Mouse (Mus musculus) small intestine, adult 2 months (tissue): ENCODE measurements around the gene Angptl2. TPM values are rescaled to one million over a fixed set of nuclear protein-coding genes. Genes with fewer than 3 reads are reported as not detected.

Source experiments
- H3K27ac ChIP-seq: fragments of 200-500 bp; 2 replicates; pipeline ENCODE4 v1.5.1; 2012; ENCODE audit warnings: low read depth, low read length, control low read depth, inconsistent platforms; ENCODE audit not compliant: insufficient read depth
- H3K27me3 ChIP-seq: fragments of 200-500 bp; 2 replicates; pipeline ENCODE4 v1.6.1; 2012; ENCODE audit warnings: mild to moderate bottlenecking, moderate library complexity, low read length, inconsistent platforms; ENCODE audit not compliant: control insufficient read depth, insufficient read depth
- H3K36me3 ChIP-seq: fragments of 200-500 bp; 2 replicates; pipeline ENCODE4 v1.6.1; 2012; ENCODE audit warnings: mild to moderate bottlenecking, low read length, control low read depth, inconsistent platforms; ENCODE audit not compliant: control insufficient read depth, insufficient read depth
- H3K4me1 ChIP-seq: fragments of 200-500 bp; 2 replicates; pipeline ENCODE4 v1.6.1; 2012; ENCODE audit warnings: low read length, inconsistent platforms, mixed read lengths; ENCODE audit not compliant: control insufficient read depth, insufficient read depth, insufficient read length
- H3K4me3 ChIP-seq: fragments of 200-500 bp; 2 replicates; pipeline ENCODE4 v1.5.1; 2012; ENCODE audit warnings: low read depth, mild to moderate bottlenecking, control low read depth, inconsistent platforms, low read length, moderate library complexity
- CTCF ChIP-seq: fragments of 200-500 bp; IDR thresholded peaks from 2 replicates; pipeline ENCODE4 v1.5.1; 2012; ENCODE audit warnings: low read depth, mild to moderate bottlenecking, control low read depth, inconsistent platforms, low read length, moderate library complexity, mixed read lengths; ENCODE audit not compliant: insufficient replicate concordance, insufficient read length; ENCODE audit errors: extremely low read depth
- POLR2A ChIP-seq: fragments of 200-500 bp; IDR thresholded peaks from 2 replicates; pipeline ENCODE4 v1.6.1; 2012; ENCODE audit warnings: low read depth, mild to moderate bottlenecking, control low read depth, inconsistent platforms, low read length, moderate library complexity
- WGBS: fragments of 180-500 bp; shearing (Covaris S2); methylation state at CpG from one replicate; pipeline ENCODE4 v1.1.7; 2018; 5-methylcytosine and 5-hydroxymethylcytosine counted together
- polyA plus RNA-seq: library from polyadenylated mRNA; depleted of rRNA; stranded (reverse); fragments of >200 nt; gene quantifications from 2 replicates; pipeline ENCODE4 v1.2.3, GENCODE M21; 2012

Angptl2 gene
- polyA plus RNA-seq, 1 experiment: 18.9 TPM

GRCm38 (mm10) chr2:33221339-33221900 is 5.6 kb downstream of the Angptl2 start:
- Histone ChIP-seq H3K4me3 (no peak overlapping the region), H3K36me3 (no peaks in the 10 kb centered on the region), H3K27ac (no peak overlapping the region), H3K4me1 (peaks cover 1% of the 10 kb centered on the region; the same call in 1 of the 2 replicates), H3K27me3 (no peaks in the 10 kb centered on the region)
- no peak for TF ChIP-seq CTCF
- TF ChIP-seq POLR2A: no peak
- 78% methylated on average over 11 of the region's 11 CpGs for WGBS

- Histone ChIP-seq H3K27ac (no peak overlapping the region), H3K36me3 (no peaks in the 10 kb centered on the region), H3K4me1 (peaks cover 1% of the 10 kb centered on the region; the same call in 1 of the 2 replicates), H3K4me3 (no peak overlapping the region), H3K27me3 (no peaks in the 10 kb centered on the region)
- TF ChIP-seq POLR2A: no peak
- TF ChIP-seq CTCF: no peak
- 81% methylated on average over 6 of the region's 6 CpGs for WGBS
These were observed 6.6 kb downstream of the Angptl2 start for GRCm38 (mm10) chr2:33222480-33222879.

DNA sequence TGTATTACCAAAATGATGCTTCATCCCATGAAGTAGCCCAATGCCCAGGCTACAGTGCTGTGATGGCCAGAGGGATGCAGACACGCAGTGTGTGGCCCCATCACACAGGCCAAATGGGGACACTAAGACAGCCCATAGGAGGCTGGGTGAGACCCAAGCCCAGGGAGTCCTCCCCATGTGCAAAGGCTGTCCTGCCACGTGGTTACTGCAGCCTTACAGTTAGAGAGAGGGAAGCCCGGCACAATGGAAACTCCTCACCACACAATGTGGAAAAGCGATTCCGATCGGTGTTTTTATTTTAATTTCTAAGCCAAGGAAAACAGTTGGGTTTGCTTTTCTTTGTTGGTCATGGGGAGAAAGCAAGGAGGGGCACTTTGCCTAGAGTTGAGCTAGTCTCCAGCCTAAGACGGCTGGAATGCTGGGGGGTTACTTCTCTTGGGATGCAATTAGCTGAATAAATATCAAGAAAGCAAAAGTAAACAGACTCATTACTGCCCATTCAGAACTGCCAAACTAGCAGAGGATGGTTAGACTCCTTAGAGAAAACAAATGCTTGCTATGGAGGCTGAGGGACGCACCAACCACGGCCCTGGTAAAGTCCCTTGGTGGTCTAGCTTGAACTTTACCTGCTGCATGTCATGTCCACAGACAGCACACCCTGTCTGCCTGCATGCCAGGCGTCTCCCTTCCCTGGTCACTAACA is 7.9 kb downstream of the Angptl2 start:
- Histone ChIP-seq H3K27ac (no peak overlapping the region), H3K36me3 (no peaks in the 10 kb centered on the region), H3K4me3 (no peak overlapping the region), H3K27me3 (no peaks in the 10 kb centered on the region), H3K4me1 (peaks cover 1% of the 10 kb centered on the region; the same call in 1 of the 2 replicates)
- WGBS: 63% methylated on average over 10 of the region's 10 CpGs
- TF ChIP-seq CTCF (no peak), POLR2A (no peak)

GRCm38 (mm10) chr2:33225921-33226320 is 10.1 kb downstream of the Angptl2 start:
- Histone ChIP-seq H3K4me1 (peaks cover 1% of the 10 kb centered on the region; the same call in 1 of the 2 replicates), H3K27ac (no peak overlapping the region), H3K27me3 (no peaks in the 10 kb centered on the region), H3K4me3 (no peak overlapping the region), H3K36me3 (no peaks in the 10 kb centered on the region)
- WGBS: 90% methylated on average over 7 of the region's 7 CpGs
- no peak for TF ChIP-seq POLR2A
- no peak for TF ChIP-seq CTCF

GRCm38 (mm10) chr2:33228077-33228476 is 12.2 kb downstream of the Angptl2 start:
- WGBS: 92% methylated on average over 11 of the region's 11 CpGs
- Histone ChIP-seq H3K4me3 (no peak overlapping the region), H3K27ac (no peak overlapping the region), H3K4me1 (peaks cover 1% of the 10 kb centered on the region; the same call in 1 of the 2 replicates), H3K36me3 (no peaks in the 10 kb centered on the region), H3K27me3 (no peaks in the 10 kb centered on the region)
- TF ChIP-seq POLR2A: no peak
- TF ChIP-seq CTCF: no peak

DNA sequence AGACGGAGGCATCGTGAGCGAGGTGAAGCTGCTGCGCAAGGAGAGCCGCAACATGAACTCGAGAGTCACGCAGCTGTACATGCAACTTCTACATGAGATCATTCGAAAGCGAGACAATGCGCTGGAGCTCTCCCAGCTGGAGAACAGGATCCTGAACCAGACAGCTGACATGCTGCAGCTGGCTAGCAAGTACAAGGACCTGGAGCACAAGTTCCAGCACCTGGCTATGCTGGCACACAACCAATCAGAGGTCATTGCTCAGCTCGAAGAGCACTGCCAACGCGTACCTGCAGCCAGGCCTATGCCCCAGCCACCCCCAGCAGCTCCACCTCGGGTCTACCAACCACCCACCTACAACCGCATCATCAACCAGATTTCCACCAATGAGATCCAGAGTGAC is 12.7 kb downstream of the Angptl2 start:
- no peak for TF ChIP-seq CTCF
- no peak for TF ChIP-seq POLR2A
- Histone ChIP-seq H3K36me3 (no peaks in the 10 kb centered on the region), H3K27ac (no peak overlapping the region), H3K4me1 (peaks cover under 1% of the 10 kb centered on the region; the same call in 1 of the 2 replicates), H3K27me3 (no peaks in the 10 kb centered on the region), H3K4me3 (no peak overlapping the region)
- 78% methylated on average over 15 of the region's 15 CpGs for WGBS

DNA sequence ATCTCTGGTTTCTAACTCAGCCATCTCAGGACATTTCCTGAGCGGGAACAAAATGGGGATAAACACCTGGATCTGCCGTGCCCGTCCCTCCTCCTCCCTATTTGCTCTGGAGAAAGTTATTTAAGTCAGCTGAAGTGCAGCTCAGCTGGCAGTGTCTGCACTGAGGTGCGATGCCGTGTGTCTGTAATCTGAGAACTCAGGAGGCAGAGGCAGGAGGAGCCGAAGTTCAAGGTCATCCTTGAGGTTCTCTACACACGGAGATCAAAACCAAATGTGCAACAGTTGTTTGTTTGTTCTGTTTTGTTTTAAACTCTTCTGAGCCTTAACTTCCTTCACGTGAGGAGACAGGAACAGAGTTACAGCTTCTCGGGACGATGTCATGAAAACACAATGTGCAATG is 14.8 kb downstream of the Angptl2 start:
- no peak for TF ChIP-seq POLR2A
- no peak for TF ChIP-seq CTCF
- H3K4me3 ChIP-seq: no peak overlapping the region
- WGBS: 65% methylated on average over 10 of the region's 10 CpGs

DNA sequence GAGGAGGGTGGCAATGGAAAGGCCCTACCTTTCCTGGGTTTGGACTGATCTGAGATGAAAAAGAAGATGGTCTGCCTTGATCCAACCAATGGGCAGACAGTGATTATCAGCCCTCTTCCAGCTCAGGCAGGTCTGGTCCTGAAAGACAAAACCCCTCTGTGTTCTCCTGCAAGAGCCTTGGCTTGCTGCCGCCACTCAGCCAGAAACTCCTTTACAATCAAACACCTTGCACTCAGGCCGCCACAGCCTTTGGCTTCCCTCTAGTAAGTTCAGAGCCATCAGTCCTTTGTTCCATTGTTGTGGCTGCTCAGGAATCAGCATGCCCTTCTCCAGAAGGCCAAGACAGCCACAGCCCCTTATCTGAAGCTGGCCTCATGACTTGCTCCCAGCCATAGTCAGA is 15.9 kb downstream of the Angptl2 start:
- H3K27me3 ChIP-seq: no peaks in the 10 kb centered on the region
- no peaks in the 10 kb centered on the region; the same call in 1 of the 2 replicates for H3K4me1 ChIP-seq
- no peak overlapping the region for H3K4me3 ChIP-seq
- H3K36me3 ChIP-seq: no peaks in the 10 kb centered on the region
- WGBS: 90% methylated on average over 2 of the region's 2 CpGs
- no peak for TF ChIP-seq CTCF
- no peak for TF ChIP-seq POLR2A
- H3K27ac ChIP-seq: no peak overlapping the region

More for the DNA sequence above, 14.8 kb downstream of the Angptl2 start:
- H3K27ac ChIP-seq: no peak overlapping the region
- H3K27me3 ChIP-seq: no peaks in the 10 kb centered on the region
- H3K4me1 ChIP-seq: no peaks in the 10 kb centered on the region; the same call in 1 of the 2 replicates
- no peaks in the 10 kb centered on the region for H3K36me3 ChIP-seq
